Mouse (Mus musculus) ES-CJ7 (cell line): ENCODE measurements around the gene Abcf2.

Experiments
- DNase-seq: peaks from one replicate; pipeline ENCODE4 v3.0.0; 2011; ENCODE audit warnings: low read depth, low spot score

The Abcf2 gene

DNA sequence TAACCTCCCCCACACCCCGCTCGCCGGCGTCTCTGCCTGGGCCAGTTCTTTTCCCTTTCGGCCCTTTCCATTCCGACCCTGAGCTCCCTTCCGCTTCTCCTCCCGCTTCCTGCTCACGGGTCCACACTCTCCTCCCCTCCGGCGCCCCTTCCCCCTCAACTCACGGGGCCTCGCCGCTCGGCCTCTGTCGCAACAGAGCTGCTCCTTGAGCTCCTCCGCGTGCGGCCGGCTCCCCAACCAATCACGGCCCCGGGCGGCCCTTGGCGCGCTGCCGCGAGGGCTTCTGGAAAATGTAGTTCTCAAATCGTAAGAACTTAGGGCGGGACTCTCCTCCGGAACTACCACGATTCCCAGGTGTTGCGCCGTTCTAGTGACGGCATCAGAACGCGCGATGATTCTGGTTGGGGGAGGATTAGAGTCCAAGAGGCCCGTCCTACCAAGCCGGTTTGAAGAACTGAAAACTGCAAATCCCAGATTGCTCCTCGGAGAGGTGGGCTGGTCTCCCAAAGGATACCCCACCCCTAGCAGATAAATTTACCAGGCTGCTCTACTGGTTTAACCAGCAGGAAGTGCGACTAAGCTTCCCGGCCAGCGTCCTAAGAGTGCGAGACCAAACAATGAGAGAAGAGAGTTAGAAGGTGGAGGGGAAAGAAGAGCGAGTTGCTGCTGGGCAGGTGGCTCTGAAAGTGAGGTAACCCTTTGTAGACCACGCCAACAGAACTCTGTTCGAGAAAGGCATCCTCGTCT, at the start of gene Abcf2:
Gene Abcf2 (minus strand): TSS at position 285 of the 747 bp plus-strand sequence.
- DNase-seq, result peak; percentile 100

DNA sequence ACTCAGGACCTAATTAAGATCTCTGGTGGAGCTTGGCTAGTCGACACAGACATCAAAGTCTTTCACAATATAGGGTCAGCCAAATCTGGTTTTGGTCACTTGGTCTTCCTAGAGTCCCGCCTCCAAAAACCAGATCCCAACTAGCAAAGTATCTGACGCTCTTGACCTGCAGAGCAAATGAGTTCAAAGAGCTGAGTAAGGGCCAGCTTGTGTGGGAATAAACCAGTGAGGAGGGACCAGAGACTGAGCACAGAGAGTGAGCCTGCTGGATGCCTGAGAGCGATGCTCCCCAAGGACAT, 47.5 kb upstream of the Abcf2 start:
- DNase-seq, result no peak

DNA sequence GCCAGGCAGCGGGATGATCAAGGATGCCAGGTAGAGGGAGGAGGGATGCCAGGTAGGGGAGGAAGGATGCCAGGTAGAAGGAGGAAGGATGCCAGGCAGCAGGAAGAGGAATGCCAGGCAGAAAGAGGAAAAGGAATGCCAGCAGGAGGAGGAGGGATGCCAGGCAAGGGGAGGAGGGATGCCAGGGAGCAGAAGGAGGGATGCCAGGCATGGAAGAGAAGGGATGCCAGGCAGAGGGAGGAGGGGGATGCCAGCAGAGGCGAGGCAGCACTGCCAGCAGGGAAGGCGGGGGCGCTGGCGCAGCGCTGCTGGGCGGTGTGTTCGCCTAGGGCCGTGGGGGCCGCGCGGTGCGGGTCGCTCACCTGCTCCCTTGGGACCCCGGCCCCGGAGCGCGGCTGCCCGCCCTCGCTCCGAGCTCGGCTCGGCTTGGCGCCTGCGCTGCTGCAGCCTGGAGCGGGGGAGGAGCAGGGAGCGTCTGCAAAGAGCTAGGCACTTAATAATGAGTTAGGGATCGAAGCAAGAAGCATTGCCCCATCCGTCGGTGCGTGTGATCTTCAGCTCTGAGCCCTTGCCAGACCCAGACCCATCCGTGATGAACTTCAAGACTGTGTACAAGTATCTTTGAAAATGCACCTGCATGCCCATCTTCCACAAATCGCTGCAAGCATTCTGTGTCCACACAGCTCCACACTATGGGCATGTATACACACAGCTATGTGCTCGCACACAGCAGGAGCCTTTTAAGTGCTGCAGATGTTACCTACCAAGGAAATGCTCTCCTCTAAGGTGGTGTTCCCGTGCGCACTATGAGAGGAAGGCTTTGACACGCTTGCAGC, 46.9 kb upstream of the Abcf2 start, which contains the start of gene Smarcd3:
Gene Smarcd3 (minus strand): TSS at position 426 of the 836 bp plus-strand sequence.
- DNase-seq, result peak; percentile 69

DNA sequence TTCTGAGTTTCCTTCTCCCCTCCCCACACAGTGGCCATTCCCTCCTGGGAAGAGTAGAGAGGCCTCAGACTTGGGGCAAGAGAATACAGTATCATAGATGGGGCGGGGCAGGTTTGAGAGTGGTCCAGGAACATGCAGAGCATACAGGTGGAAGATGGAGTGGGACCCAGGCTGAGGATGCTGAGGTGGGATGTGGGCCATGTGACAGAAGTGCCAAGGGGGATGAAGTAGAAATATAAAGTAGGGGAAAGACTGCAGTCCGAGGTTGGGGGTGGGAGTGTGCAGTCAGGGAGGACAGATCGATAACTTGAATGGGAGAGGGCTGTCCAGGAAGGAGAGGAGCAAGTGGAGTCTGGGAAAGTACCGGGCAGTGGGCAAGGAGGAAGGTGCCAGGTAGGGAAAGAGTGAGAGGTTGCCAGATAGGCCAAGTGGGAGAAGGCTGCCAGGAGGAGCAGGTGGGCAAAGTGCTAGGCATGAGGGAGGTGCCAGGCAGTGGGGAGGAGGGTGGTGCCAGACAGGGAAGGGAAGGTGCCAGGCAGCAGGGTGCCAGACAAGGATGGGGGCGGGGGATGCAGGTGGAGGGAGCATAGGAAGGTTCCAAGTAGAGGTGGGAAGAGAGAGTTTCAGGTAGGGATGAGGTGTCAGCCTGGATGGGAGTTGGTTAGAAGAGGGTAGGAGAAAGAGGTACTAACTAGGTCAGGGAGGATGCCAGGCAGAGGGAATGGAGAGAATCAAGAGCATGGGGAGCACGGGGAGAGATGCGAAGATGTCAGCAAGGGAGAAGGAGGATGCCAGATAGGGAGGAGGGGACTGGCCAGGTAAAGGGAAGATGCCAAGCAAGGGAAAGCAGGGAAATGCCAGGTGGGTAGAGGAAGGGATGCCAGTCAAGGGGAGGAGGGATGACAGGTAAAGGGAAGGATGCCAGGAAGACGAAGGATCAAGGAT, 46.0 kb upstream of the Abcf2 start:
- DNase-seq, result no peak

DNA sequence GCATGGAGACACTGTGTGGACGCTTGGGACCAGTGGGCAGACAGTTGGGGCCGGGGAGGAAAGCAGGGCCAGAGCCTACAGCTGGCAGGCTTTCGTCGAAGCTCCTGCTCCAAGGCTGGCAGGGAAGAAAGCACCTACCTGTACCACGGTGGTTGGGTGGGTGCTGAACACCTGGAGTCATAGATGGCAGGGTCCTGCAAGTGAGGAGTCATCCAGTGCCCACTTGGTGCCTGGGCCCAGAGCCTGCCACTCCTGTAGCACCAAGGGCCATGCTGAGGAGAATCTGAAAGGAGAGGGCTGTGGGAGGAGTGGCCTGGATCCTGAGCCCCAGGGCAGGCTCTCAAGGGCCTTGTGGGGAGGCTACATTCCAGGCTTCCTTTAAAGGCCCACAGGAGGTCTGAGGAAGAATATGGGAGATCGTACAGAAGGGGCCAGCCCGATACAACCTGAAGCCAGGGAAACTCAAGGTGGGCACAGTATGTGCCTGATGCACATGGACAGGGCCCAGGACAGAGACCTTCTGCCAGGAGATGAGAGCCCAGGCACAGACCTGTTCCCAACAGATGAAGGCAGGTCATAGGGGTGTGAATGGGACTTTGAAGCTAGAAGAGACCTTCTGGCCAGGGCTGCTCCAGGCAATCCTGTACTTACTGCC, 45.2 kb upstream of the Abcf2 start:
- no peak for DNase-seq

DNA sequence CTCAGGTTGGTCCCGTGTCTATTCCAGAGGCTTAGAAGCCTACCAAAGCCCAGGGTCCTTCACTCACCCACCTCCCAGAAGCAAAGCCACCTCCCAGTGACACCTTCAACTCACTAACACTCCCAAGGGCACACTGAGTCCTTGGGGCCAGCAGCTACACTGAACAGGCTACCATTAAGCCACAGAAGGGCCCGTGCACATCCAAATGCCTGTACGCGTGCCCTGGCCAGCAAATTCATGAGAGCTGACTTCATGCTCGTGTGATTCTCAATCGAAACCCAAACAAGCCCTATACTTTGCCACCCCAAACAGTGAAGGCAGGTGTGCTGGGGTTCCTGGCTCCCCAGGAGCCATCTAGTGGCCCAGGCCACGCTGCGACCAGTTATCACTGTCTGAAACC, 43.4 kb upstream of the Abcf2 start:
- DNase-seq, result no peak

DNA sequence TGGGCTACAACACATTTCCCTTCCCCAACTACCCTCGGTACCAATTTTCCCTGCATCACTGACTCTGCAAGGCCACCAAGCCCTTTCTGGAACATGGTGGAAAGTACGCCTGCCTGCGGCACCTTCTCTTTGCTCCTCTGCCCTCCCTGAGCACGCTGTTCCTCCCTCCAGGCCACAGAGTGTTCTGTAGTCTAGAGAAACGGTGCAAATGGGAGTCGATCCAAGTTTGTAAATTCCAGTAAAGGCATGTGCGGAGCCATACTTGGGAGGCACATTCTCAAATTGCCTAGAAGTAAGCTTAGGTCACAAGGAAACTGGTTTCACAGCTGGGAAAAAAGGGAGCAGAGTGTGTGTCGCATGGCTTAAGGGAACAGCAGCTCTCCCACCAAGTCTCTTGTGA, 42.8 kb upstream of the Abcf2 start:
- no peak for DNase-seq

DNA sequence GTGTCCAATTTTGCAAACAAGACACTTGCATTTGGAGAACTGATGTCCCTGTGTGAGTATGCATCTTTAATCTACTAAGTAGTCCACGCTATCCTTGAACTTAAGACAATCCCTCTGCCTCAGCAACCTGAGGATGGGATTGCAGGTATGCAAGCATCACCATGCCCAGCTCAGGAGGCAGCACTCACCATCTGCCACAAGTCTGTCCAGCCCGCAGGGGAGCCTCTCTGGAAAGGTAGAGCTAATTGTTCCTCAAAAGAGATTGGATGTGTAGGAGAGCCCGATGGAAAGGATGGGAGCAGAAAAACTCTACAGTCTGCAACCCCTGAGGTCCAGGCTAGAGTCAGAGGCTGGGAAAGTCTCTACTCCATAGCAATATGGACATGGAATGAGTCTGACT, 41.7 kb upstream of the Abcf2 start:
- DNase-seq, result no peak

DNA sequence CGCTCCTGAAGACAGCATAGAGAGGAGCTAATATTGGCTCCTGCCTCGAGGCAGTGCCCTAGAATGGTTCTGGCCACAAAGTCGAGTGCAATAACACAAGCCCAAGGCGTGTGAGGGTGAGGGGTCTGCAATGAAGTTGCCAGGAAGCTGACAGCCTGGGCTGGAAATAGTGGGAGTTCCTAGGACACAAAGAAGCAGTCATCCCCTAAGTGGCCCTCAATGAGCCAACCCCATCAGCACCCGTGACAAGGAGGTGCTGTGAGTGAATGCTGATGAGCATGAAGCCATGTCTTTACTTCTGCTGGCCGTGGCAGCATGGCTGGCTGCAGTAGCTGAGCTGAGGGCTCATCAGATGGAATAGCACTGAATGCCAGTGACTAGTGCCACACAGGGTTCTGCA, 37.8 kb upstream of the Abcf2 start:
- DNase-seq, result no peak

DNA sequence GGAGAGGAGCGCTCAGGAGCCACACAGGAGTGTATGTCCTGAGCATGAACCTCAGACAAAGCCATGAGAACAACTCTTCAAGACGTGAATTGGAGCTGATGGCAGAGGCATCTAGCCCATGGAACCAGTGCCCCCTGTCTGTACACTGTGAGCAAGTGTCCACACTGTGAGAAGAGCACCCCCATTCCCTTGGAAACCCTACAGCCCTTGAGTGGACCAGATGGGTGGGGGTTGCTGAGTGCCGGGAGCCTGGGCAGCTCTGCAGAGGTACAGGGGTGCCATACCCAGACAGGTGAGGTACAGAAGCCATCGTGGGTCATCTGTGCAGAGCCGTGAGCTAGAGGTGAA, 35.0 kb upstream of the Abcf2 start:
- DNase-seq, result no peak

DNA sequence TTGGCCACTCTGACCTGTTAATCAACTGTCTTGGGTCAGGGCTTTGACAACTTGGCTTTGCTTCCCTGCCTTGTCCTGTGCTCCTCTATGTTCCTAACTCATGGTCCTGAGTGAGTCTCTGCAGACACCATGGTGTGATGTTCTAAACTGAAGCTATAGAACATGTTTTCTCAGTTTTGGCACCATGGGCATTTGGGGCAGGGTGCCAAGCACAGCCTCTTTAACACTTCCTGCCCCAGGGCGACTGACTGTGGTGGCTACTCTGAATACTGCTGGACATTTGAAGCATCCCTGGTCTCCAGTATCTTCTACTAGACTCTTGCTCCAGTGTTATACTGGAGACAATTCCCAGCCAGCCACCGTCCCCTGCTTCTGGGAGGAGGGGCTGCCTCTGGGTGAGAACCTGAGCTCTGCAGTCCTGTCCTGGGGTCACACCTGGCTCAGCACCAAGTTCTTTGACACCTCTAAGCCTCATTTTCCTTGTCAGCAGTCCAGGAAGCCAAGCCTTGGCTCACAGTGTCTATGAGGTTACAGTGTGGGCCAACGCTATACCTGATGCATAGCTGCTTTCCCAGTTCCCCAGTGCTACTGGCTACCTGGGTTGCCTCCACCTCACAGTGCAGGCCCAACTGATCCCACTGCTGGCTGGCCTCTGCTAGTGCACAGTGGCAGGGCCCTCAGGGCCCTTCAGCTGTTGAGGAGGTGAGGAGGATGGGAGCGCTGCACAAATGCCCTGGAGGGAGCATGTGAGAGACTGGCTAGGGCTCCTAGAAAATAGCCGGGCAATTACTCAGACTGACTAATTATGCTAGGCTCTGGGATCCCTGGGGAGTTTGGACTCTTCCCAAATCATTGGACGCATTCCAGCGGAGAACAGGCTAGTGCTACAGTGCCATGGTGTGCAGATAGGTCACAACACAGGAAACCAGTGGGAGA, 34.4 kb upstream of the Abcf2 start:
- DNase-seq, result no peak

DNA sequence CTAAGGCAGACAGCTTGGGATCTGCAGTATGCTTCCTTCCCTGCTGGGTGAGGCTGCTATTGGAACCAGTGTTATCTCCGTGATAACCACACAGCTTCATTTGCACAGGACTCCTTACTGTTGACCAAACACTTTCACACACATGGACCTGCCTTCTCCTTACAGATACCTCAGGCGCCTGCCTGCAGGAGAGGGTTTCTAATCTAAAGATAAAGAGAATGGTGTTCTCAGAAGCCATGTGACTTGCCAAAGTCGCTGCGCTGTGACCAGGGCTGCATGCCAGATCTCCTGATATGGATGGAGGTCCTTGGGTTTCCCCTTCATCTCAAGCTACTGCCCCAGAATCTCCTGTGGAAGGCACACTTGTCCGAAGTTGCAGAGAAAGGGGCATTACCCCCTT, 32.1 kb upstream of the Abcf2 start:
- DNase-seq, result no peak

DNA sequence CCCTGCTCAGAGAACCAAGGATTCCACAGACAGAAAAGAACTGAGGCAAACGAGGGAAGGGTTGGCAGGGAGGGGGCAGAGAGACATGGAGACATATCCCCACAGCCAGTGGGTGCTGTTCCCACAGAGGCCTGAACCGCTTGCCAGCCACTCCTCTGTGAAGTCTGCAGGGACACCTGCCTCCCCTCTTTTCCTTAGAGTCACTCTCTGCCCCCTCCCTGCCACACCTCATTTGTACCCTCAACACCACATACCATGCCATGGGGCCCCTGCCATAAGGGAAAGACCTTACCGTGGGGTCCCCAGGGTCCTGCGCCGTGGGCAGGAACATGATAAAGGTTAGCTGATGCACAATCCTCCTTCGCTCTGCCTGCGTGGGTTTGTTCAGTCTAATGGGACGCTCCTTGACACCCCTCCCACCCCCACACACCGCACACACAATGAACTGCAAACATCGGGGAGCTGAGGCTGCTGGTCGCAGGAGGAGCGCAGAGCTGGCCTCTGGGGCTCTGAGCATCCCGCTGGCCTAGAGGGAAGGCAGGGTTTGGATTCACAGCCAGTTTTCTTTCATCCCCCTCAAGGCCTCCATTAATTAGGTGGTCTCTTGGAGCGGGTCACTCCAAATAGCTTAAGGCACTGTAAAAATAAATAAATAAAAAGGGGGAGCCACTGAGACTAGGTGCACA, 28.9 kb upstream of the Abcf2 start:
- no peak for DNase-seq

DNA sequence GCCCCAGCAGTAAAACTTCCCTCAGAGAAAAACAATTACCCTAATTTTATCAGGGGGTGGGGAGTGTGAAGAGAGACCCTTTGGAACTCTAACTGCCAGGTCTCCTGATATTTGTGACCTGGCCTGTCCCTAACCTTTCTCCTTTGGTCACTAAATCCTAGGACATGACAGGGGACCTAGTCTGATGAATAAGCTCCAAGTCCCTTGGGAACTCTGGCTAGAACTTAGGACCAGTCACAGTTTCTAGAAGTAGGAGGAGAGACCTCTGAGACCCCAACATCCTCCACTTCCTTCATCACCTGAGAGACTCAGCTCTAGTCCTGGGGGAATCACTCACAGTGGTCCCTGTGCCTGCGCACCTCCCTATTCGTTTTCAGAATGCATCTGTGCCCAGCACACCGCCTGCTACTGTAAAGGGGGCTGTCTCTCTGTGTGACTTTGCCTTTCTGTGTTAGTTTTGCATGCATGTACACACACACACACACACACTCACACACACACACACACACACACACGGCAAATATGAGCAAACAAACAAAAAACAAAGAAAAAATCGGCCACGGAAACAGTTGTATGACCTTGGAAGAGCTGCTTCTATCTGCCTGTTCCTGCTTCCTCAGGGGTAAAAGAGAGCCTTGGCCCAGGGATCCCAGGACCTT, 28.2 kb upstream of the Abcf2 start:
- no peak for DNase-seq

DNA sequence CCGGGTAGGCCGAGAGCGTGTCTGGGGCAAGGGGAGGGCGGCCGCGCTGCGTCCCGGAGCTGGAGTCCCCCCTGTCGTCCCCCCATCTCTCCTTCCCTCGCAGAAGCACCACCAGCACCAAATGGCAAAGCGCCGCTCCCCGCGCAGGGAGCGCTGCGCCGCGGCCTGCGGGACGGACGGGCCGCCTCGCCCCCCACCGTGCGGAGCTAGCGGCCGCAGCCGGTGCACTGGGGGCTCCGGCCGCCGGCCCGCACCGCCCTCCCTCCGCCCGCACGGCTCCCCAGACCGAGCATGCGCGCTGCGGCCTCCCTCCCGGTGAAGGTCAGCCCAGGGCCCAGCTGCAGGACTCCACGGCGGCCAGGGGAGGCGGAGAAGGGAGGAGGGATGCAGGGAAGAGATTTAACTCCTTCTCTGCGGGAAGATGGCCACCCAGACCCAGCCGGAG, 27.4 kb upstream of the Abcf2 start:
- peak; percentile 27 for DNase-seq

DNA sequence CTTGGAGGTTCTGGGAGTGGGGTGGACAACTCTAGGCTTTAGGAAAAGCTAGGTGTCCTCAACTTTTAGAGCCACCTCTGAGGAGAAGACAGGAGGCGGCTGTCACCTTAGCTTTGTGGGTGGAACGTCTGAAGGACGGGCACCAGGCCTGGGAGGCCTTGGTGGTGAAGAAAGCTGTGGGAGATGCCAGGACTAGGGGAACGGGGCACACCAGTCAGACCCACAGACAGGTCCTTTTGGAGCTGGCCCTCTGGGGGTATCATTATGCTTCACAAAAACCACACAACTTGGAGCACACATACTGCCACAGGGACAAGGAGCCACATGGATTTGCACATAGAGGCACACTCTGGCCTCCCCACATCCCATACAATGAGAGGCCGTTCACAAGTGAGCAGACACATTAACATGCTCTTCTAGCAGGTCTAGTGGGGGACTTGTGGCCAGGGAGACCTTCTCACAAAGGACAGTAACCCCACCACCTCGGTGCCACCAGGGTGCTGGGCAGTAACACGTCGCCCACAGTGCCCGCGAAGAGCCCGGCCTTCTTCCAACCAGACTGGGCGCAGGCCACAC, 26.9 kb upstream of the Abcf2 start:
- DNase-seq, result no peak

DNA sequence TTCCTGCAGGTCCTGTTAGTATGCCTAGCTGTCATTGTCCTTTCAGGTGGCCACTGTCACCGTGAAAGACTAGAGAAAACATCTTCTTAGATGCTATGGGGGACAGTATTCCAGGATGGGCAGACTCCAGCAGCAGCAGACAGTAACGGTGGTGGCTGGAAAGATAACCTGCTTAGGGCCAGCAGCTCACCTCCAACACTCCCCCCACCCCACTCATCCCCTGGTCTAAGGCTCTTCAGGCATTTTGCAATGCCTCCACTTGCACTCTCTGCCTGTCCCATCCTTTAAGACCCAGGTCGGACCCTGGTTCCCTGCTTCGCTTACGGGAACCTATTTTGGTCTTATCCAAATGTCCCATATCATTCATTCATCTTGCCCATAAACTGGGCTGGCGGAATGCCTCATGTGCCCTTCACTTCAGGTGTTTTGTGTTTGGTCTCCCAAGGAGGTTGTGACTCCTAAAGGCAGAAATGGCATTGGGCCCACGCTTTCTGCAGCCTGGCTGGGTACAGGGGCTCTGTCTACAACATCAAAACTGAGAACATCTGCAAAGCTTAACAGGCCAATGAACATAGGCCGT, 26.3 kb upstream of the Abcf2 start:
- no peak for DNase-seq

DNA sequence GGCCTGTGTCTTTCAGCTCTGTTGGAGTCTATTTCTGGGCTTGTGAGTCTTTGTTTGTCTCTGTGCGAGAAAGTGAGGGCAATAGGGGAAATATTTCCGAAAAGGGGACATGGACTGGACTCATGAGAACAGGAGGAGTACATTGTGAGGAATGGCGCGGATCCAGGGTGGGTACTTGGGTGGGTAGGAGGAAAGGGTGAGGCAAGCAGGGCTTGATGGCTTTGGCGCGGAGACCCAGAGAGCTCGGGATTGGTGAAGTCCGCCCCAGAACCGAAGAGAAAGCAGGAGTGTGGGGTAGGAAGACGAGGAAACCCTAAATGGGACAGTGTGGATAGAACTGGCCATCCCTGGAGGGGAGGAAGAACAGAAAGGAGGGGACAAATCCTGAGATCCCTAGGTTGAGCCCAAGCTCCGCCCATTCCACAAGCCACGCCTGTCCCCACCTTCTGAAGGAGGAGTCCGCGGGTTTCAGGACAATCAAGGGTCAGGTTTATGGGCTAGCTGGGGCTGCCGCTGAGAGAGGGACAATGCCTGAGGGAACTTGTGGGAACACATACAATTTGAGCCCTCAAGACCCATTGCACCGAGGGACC, 25.6 kb upstream of the Abcf2 start:
- peak; percentile 63 for DNase-seq
